Mouse (Mus musculus) mouse embryonic stem cell (cell line): Measurements from ENCODE around the gene Fbxo9.

Source experiments
- in situ Hi-C, 2 experiments: fragments of 300-500 bp; cut with MboI; formaldehyde crosslinking; loops; 1 replicate in 1 of 2; 3 replicates in 1 of 2; pipeline ENCODE4 v1.14.3; 2019 to 2020; ENCODE audit warnings: low sequenced_read_pairs in 2 of 2, low pct_unique_long_range_greater_than_20kb in 1 of 2, mixed read lengths in 1 of 2; ENCODE audit not compliant: unreplicated experiment in 1 of 2

Gene Fbxo9

GRCm38 (mm10) chr9:78035296-78035695 lies 73.6 kb downstream of the Fbxo9 start:
- in situ Hi-C loops: no loop called here

DNA sequence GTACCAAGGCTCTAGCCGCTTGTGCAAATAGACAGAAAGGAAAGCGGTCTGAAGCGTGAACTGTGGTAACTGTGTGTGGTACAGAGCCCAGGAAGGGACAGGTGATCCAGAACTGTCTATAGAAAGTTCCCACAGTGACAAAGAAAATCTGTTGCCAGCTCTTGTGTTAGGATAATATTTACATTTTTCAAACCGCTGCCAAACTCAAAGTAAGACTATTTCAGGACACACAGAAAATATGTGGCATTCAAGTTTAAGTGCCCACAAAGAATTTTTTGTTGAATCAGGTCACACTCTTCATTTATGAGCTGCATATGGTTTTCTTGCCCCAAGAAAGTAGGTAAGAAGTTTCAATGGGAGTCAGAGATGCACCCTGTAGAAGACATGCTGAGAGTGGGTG lies 75.9 kb downstream of the Fbxo9 start:
- in situ Hi-C loops: loop anchor here in 1 of 2 experiments (5.0 kb wide), 1 partner anchor 44 kb away; no protein-coding TSS in a partner anchor
